Mouse (Mus musculus) thymus, adult 2 months (tissue): ENCODE measurements around the gene Dchs1. TPM values are rescaled to one million over a fixed set of nuclear protein-coding genes. Genes with fewer than 3 reads are reported as not detected.
A peak's percentile ranks its signal among the peaks of the same experiment; 100 is the strongest.

Source experiments
- DNase-seq: peaks from one replicate; pipeline ENCODE4 v3.0.0; 2021
- H3K27ac ChIP-seq: fragments of 200-500 bp; 2 replicates; pipeline ENCODE4 v1.5.1; 2012; ENCODE audit warnings: low read length, control low read depth; ENCODE audit not compliant: control insufficient read depth, insufficient read depth
- H3K27me3 ChIP-seq: fragments of 200-500 bp; 2 replicates; pipeline ENCODE4 v1.6.1; 2012; ENCODE audit warnings: mild to moderate bottlenecking, low read length, moderate library complexity, mixed read lengths; ENCODE audit not compliant: control insufficient read depth, insufficient read depth
- H3K36me3 ChIP-seq: fragments of 200-500 bp; 2 replicates; pipeline ENCODE4 v1.6.1; 2012; ENCODE audit warnings: mild to moderate bottlenecking, low read length, moderate library complexity; ENCODE audit not compliant: control insufficient read depth, insufficient read depth
- H3K4me1 ChIP-seq: fragments of 200-500 bp; replicated peaks from 2 replicates; pipeline ENCODE4 v1.6.1; 2012; ENCODE audit warnings: low read length; ENCODE audit not compliant: control insufficient read depth, insufficient read depth
- H3K4me3 ChIP-seq: fragments of 200-500 bp; 2 replicates; pipeline ENCODE4 v1.5.1; 2012; ENCODE audit warnings: mild to moderate bottlenecking, low read length, control low read depth, moderate library complexity; ENCODE audit not compliant: control insufficient read depth, insufficient read depth
- CTCF ChIP-seq: fragments of 200-500 bp; IDR thresholded peaks from 2 replicates; pipeline ENCODE4 v1.5.1; 2012; ENCODE audit warnings: mild to moderate bottlenecking, control low read depth, low read length, moderate library complexity, borderline replicate concordance; ENCODE audit not compliant: control insufficient read depth, poor library complexity, insufficient read depth; ENCODE audit errors: extremely low read depth
- POLR2A ChIP-seq: fragments of 200-500 bp; IDR thresholded peaks from 2 replicates; pipeline ENCODE4 v1.6.1; 2012; ENCODE audit warnings: mild to moderate bottlenecking, low read length, control low read depth, moderate library complexity; ENCODE audit not compliant: control insufficient read depth, poor library complexity, insufficient read depth; ENCODE audit errors: extremely low read depth
- WGBS: fragments of 180-500 bp; shearing (Covaris S2); methylation state at CpG from one replicate; pipeline ENCODE4 v1.1.7; 2018; 5-methylcytosine and 5-hydroxymethylcytosine counted together
- polyA plus RNA-seq: library from polyadenylated mRNA; depleted of rRNA; stranded (reverse); fragments of >200 nt; gene quantifications from 2 replicates; pipeline ENCODE4 v1.2.3, GENCODE M21; 2012

Dchs1 gene
- polyA plus RNA-seq, 1 experiment: 2.1 TPM

DNA sequence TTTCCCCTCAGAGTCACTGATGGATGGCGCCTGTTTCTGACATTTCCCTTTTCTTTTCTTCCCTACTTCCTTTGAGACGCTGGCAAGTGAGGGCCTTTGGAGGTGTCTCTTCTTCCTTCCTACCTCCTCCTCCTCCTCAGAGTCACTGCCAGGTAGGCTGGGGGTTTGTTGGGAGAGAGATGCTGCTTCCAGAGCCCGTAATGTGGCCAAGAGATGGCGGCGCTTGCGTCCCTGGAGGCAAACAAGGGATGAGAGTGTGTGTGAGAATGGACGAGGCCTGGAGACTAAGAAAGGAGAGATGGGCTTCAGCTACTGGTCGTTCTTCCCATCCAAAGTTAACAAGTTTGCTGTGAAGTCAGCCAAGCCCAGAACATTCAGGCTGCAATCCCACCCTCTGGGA, 52.6 kb downstream of the Dchs1 start:
- no peak overlapping the region for H3K4me3 ChIP-seq
- H3K27me3 ChIP-seq: no peaks in the 10 kb centered on the region
- 0 out of 2 replicates have a peak, but pooled peaks cover 6% of the 10 kb centered on the region for H3K4me1 ChIP-seq
- TF ChIP-seq POLR2A: no peak
- TF ChIP-seq CTCF: no peak
- peaks cover 39% of the 10 kb centered on the region for H3K36me3 ChIP-seq
- no peak overlapping the region for H3K27ac ChIP-seq
- WGBS: 92% methylated on average over 8 of the region's 8 CpGs
- DNase-seq: no peak

DNA sequence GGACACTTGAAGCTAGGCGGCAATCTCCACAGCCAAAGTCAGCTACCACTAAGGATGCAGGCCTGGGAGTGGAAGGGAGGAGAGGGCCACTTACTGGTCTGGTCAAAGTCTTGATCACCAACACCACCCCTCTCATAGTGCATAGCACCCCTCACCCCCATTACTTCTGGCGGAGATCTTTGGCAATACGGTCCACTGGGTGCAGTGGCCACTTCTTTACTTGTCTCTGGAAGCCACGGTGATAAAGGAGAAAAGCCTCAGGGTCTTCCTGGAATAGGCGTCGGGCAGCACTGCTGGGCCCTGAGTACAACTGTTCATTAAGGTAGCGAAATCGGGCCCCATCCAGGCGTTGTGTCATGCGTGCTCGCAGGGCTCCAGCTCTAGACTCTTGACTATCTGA, 53.6 kb downstream of the Dchs1 start:
- no peak for DNase-seq
- H3K27ac ChIP-seq: no peak overlapping the region
- H3K4me3 ChIP-seq: no peak overlapping the region
- 99% methylated on average over 11 of the region's 11 CpGs for WGBS
- TF ChIP-seq POLR2A (no peak), CTCF (no peak)
- H3K4me1 ChIP-seq: 0 out of 2 replicates have a peak, but pooled peaks cover 4% of the 10 kb centered on the region
- peaks cover 39% of the 10 kb centered on the region for H3K36me3 ChIP-seq
- H3K27me3 ChIP-seq: no peaks in the 10 kb centered on the region

DNA sequence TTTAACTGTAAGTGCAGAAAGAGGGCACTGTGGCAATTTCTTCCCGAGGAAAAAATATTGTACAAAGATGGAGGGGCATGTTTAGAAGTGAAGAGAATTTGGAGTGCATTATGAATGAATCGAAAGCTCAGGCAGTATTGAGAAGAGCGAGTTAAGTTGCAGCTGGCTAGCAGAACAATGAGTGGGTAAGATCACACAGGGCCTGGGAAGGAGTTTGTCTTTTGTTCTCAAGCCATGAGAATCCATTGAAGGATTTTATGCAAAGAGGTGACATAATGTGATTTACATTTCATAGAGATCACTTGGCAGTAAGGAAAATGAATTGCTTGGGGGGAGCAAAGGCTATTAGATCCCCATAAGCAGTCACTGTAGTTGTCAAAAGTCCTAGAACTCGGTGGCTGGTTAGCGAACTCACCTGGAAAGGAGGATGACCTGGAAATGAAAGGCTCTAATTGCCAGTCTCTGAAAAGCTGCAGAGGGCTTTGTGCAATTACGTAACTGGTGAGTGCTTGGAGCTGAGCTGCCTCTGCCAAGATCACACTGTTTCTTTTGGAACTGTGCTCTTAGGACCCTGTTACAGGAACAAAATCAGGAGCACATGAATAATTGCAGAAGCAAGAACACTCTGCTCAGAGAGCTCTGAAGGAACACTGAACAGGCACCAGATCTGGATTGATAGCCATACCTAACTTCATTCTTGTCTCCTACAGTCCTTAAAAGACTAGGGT, 58.6 kb downstream of the Dchs1 start:
- Histone ChIP-seq H3K4me1 (no peaks in the 10 kb centered on the region), H3K36me3 (peaks cover 34% of the 10 kb centered on the region), H3K4me3 (no peak overlapping the region), H3K27ac (no peak overlapping the region), H3K27me3 (no peaks in the 10 kb centered on the region)
- WGBS: 77% methylated on average over 6 of the region's 6 CpGs
- TF ChIP-seq CTCF: no peak
- no peak for TF ChIP-seq POLR2A
- DNase-seq: no peak

GRCm38 (mm10) chr7:105726980-105727325, 60.5 kb downstream of the Dchs1 start:
- H3K4me3 ChIP-seq: no peak overlapping the region
- WGBS: 68% methylated on average over 4 of the region's 4 CpGs
- no peaks in the 10 kb centered on the region for H3K27me3 ChIP-seq
- TF ChIP-seq CTCF (no peak), POLR2A (no peak)
- peaks cover 15% of the 10 kb centered on the region for H3K36me3 ChIP-seq
- DNase-seq: no peak
- no peak overlapping the region for H3K27ac ChIP-seq
- no peaks in the 10 kb centered on the region for H3K4me1 ChIP-seq

- TF ChIP-seq POLR2A (no peak), CTCF (no peak)
- peak; percentile 40 for DNase-seq
- 87% methylated on average over 4 of the region's 4 CpGs for WGBS
- Histone ChIP-seq H3K36me3 (peaks cover 9% of the 10 kb centered on the region), H3K4me1 (no peaks in the 10 kb centered on the region), H3K27ac (no peak overlapping the region), H3K4me3 (no peak overlapping the region), H3K27me3 (no peaks in the 10 kb centered on the region)
These were observed 61.1 kb downstream of the Dchs1 start for GRCm38 (mm10) chr7:105726144-105726979.

DNA sequence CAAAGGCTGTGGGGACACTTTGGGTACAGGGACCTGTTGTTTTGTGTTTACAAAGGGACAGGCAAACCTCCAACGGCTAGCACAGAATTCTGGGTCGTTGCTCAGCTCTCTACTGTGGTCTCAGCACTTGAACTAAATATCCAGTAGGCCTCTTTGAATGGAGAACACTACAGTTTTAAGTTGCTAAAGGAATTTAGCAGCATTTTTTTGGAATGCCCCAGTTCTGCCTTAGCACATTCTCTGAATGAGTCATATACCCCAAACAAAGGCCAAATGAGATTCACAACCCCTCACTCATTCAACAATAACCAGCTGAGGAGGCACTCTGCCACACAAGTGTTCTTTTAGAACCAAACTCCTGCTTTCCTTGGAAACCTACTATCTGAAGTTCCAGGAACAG, 65.5 kb downstream of the Dchs1 start:
- H3K4me3 ChIP-seq: no peak overlapping the region

GRCm38 (mm10) chr7:105715366-105715765, 72.1 kb downstream of the Dchs1 start:
- TF ChIP-seq POLR2A (no peak), CTCF (no peak)
- no peak overlapping the region for H3K27ac ChIP-seq

More for the DNA sequence above, 65.5 kb downstream of the Dchs1 start:
- DNase-seq: no peak
- no peaks in the 10 kb centered on the region for H3K27me3 ChIP-seq
- no peak for TF ChIP-seq CTCF
- no peak for TF ChIP-seq POLR2A
- H3K4me1 ChIP-seq: no peaks in the 10 kb centered on the region
- H3K36me3 ChIP-seq: no peaks in the 10 kb centered on the region
- H3K27ac ChIP-seq: no peak overlapping the region
- WGBS: 81% methylated on average over 2 of the region's 2 CpGs

More at GRCm38 (mm10) chr7:105715366-105715765, 72.1 kb downstream of the Dchs1 start:
- Histone ChIP-seq H3K36me3 (no peaks in the 10 kb centered on the region), H3K27me3 (no peaks in the 10 kb centered on the region), H3K4me3 (no peak overlapping the region), H3K4me1 (no peaks in the 10 kb centered on the region)
- 68% methylated on average over 3 of the region's 3 CpGs for WGBS
- peak; percentile 10 for DNase-seq
